Comparison of ENCODE assay signal across 27 mouse cellular contexts in genomic region chr1:136309193-136309592, GRCm38 (mm10). TPM values are rescaled to one million over a fixed set of nuclear protein-coding genes. Genes with fewer than 3 reads are reported as not detected.
"Had no signal": no experiment of that assay in that cellular context is flagged by ENCODE, and none has a peak within 500 bp of the region (broad histone marks: within the 10 kb centered on the region; RNA-seq: fewer than 3 reads in every experiment).

No protein-coding gene starts in this region.

- H3K4me2 ChIP-seq: liver, embryonic 15.5 days; lung, embryonic 15.5 days; midbrain, embryonic 12.5 days; midbrain, embryonic 15.5 days; neural tube, embryonic 13.5 days; neural tube, embryonic 15.5 days had no signal

- H3K27me3 ChIP-seq: liver, embryonic 15.5 days; lung, embryonic 15.5 days; midbrain, embryonic 12.5 days; midbrain, embryonic 15.5 days; neural tube, embryonic 13.5 days; neural tube, embryonic 15.5 days had no signal

- H3K9me3 ChIP-seq: liver, embryonic 15.5 days; lung, embryonic 15.5 days; midbrain, embryonic 10.5 days; midbrain, embryonic 12.5 days; midbrain, embryonic 15.5 days; neural tube, embryonic 13.5 days; neural tube, embryonic 15.5 days had no signal

- H3K36me3 ChIP-seq: lung, embryonic 15.5 days; midbrain, embryonic 12.5 days; midbrain, embryonic 15.5 days; neural tube, embryonic 13.5 days; neural tube, embryonic 15.5 days had no signal

- H3K4me3 ChIP-seq: liver, embryonic 15.5 days; lung, embryonic 15.5 days; midbrain, embryonic 10.5 days; midbrain, embryonic 12.5 days; midbrain, embryonic 15.5 days; myocyte; neural tube, embryonic 13.5 days; neural tube, embryonic 15.5 days had no signal

- H3K27ac ChIP-seq: liver, embryonic 15.5 days; lung, embryonic 15.5 days; macrophage; midbrain, embryonic 10.5 days; midbrain, embryonic 12.5 days; midbrain, embryonic 15.5 days; neural tube, embryonic 13.5 days; neural tube, embryonic 15.5 days had no signal

- H3K9ac ChIP-seq: liver, embryonic 15.5 days; liver, postnatal 0 days; lung, embryonic 15.5 days; midbrain, embryonic 12.5 days; midbrain, embryonic 15.5 days; neural tube, embryonic 13.5 days; neural tube, embryonic 15.5 days had no signal

- DNase-seq: liver, postnatal 0 days; lung, adult 2 months; lung, postnatal 14 days; lung, postnatal 36 days; retina, postnatal 1 day; right cerebral cortex, adult 18-20 months; right cerebral cortex, postnatal 25 days; right cerebral cortex, postnatal 4 days; spleen, adult 18-20 months; thymus, adult 18-20 months; thymus, postnatal 14 days; thymus, postnatal 36 days had no signal

- ATAC-seq: liver, postnatal 0 days; lung, postnatal 0 days; midbrain, embryonic 15.5 days had no signal

- H3K4me1 ChIP-seq: lung, embryonic 15.5 days; midbrain, embryonic 10.5 days had no signal

RNA-seq across cellular contexts. Expression of gene Gpr25, which starts 48.5 kb away (rescaled TPM):
- total RNA-seq: megakaryocyte progenitor cell, adult 5-6 weeks; megakaryocyte-erythroid progenitor cell, adult 5-6 weeks had no signal
- polyA plus RNA-seq: liver, embryonic 15.5 days; liver, postnatal 0 days; lung, embryonic 15.5 days; lung, postnatal 0 days; macrophage; midbrain, embryonic 10.5 days; midbrain, embryonic 12.5 days; neural tube, embryonic 11.5 days; stomach, embryonic 14.5 days; stomach, embryonic 16.5 days had no signal
